Mouse (Mus musculus) stomach, postnatal 0 days (tissue): ENCODE measurements around the gene Cerk.

Experiments used
- CTCF ChIP-seq: IDR thresholded peaks from 2 replicates; pipeline ENCODE4 v1.5.1; 2016; ENCODE audit warnings: antibody characterized with exemption, low read depth, mild to moderate bottlenecking, moderate library complexity
- EP300 ChIP-seq: optimal IDR thresholded peaks from 2 replicates; pipeline ENCODE3; 2016; ENCODE audit warnings: antibody characterized with exemption

DNA sequence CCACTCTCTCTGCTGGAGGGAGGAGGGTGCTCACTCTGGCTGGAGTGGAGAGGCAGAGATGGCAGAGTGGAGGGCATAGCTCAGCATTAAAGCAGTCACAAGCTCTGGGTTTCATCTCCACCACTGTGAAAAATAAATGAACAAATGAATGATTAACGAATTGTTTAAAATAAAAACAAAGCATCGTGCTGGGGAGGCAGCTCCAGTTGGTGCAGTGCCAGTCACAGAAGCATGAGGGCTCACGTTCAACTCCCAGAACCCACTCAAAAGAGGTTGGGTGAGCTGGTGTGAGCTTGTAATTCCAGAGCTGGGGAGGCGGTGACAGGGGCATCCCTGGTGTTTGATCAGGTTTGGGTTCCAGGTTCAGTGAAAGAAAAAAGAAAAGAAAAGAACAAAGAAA is 14.2 kb upstream of the Cerk start:
- TF ChIP-seq CTCF (no peak), EP300 (no peak)
